Mouse (Mus musculus): ENCODE results near the gene Wdr45b. TPM values are rescaled to one million over a fixed set of nuclear protein-coding genes. Genes with fewer than 3 reads are reported as not detected.
A peak's percentile ranks its signal among the peaks of the same experiment; 100 is the strongest.

Wdr45b gene
- polyA plus RNA-seq (2016; fragmentation: Nextera tagmentation; extraction: Ambion mirVana), result 84.0 and 86.5 TPM in 2 replicates

DNA sequence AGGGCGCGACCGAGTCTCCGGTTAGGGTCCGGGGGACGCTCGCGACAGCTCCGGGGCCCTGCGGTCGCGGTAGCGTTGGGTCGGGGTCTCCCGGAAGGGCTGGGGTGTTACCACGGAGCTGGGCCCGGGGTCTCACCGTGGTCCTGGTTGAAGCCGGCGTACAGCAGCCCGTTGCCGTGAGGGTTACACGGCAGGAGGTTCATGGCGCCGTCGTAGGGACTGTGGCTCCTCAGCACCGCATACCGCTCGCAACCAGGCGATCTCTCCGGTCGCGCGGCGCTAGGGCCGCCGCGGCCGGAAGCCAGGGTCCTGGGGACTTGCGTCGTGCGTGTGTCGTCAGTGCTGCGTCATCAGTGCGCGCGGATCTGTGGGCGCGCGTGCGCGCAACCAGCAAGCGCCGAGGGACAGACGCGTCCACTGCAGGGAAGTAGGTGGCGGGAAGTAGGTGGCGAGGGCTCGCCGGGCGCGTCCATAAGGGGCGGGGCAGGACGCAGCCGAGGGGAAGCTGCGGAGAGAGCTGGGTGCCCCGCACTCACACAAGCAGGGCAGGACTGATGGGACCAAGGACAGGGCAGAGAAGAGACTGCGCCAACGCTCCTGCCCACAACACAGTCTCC lies at the start of gene Wdr45b:
Wdr45b (minus strand) TSS at position 355 of the 617 bp plus-strand sequence.
- H3K27me3 ChIP-seq, result no peaks in the 10 kb centered on the region
- peak; percentile 98 for ATAC-seq (ENCODE audit: low FRiP score)
- WGBS, result under 1% methylated on average over 69 of the region's 69 CpGs
- peaks cover 21% of the 10 kb centered on the region for H3K4me1 ChIP-seq
- H3K36me3 ChIP-seq (replicated peaks), result no peaks in the 10 kb centered on the region; the same call in 1 of the 2 replicates
- peak within 1 kb of the TSS; percentile 89 for H3K4me2 ChIP-seq
- no peaks in the 10 kb centered on the region for H3K9me3 ChIP-seq
- peak within 1 kb of the TSS; percentile 92 for H3K9ac ChIP-seq
- H3K4me3 ChIP-seq (replicated peaks), result peak within 1 kb of the TSS; percentile 97
- peak within 1 kb of the TSS; percentile 72 for H3K27ac ChIP-seq

DNA sequence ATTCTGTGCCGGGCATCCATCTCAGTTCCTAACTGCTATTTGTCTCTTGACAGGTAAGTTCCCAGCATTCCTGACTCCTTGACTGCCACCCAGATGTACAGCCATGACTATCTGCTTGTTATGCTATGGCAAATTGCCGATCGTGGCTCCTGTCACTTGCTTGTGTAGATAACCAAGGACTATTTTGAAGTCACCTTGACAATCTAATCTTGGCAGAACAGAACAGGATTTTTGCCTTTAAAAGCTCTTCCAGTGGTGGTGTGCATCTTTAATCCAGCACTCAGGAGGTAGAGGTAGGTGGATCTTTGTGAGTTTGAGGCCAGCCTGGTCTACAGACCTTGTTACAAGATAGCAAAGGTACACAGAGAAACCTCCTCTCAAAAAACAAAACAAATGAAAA lies 38.2 kb upstream of the Wdr45b start:
- no peak for ATAC-seq (ENCODE audit: low FRiP score)
- no peak overlapping the region for H3K9ac ChIP-seq
- no peak overlapping the region for H3K4me3 ChIP-seq (replicated peaks)
- H3K4me2 ChIP-seq, result no peak overlapping the region
- no peak overlapping the region for H3K27ac ChIP-seq
- 87% methylated on average over 3 of the region's 3 CpGs for WGBS
- H3K27me3 ChIP-seq, result peaks cover 5% of the 10 kb centered on the region; the same call in 1 of the 2 replicates
- no peaks in the 10 kb centered on the region for H3K9me3 ChIP-seq
- no peaks in the 10 kb centered on the region for H3K36me3 ChIP-seq (replicated peaks)
- H3K4me1 ChIP-seq, result peaks cover 10% of the 10 kb centered on the region; the same call in 1 of the 2 replicates

DNA sequence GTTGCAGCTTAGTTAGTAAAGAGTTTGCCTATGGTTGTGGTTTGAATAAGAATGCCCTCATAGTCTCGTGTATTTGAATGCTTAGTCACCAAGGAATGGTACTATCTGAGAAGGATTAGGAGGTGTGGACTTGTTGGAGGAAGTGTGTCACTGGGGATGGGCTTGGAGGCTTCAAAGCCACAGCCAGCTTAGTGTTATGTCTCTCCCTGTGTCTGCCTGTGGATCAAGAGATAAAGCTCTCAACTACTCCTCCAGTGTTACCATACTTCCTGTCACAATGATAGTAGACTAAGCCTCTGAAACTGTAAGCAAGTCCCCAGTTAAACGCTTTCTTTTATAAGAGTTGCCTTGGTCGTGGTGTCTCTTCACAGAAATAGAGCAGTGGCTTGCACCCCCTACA lies 36.5 kb upstream of the Wdr45b start:
- Histone ChIP-seq H3K27ac (no peak overlapping the region), H3K9me3 (no peaks in the 10 kb centered on the region), H3K4me3 (replicated peaks) (no peak overlapping the region), H3K4me2 (no peak overlapping the region), H3K9ac (no peak overlapping the region), H3K36me3 (replicated peaks) (no peaks in the 10 kb centered on the region), H3K27me3 (peaks cover 20% of the 10 kb centered on the region), H3K4me1 (peaks cover 15% of the 10 kb centered on the region; the same call in 1 of the 2 replicates)
- no peak for ATAC-seq (ENCODE audit: low FRiP score)
- 73% methylated on average over 3 of the region's 3 CpGs for WGBS

DNA sequence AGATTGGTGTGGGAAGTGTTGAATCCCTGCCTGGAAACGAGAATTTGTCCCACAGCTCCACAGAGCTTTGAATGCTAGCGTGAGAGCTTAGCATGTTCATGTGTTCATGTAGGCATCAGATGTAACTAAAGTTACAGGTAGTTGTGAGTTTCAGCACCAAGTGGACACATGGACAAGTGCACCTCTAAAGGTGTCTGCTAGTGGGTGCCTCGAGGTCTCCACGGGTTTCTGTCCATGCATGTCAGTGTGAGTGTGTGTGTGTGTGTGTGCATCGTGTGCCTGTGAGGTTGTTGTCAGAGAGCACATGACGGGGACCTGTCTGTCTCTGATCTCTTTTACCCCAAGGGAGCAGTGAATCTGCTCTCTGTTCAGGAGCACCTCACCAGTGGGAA lies 34.3 kb upstream of the Wdr45b start:
- H3K27me3 ChIP-seq, result peaks cover 21% of the 10 kb centered on the region
- no peaks in the 10 kb centered on the region for H3K9me3 ChIP-seq
- no peaks in the 10 kb centered on the region for H3K36me3 ChIP-seq (replicated peaks)
- no peak overlapping the region for H3K27ac ChIP-seq
- peak overlapping the region; percentile 64 for H3K4me3 ChIP-seq (replicated peaks)
- peak overlapping the region; percentile 94 for H3K4me2 ChIP-seq
- H3K9ac ChIP-seq, result no peak overlapping the region
- peaks cover 15% of the 10 kb centered on the region; the same call in 1 of the 2 replicates for H3K4me1 ChIP-seq
- ATAC-seq (ENCODE audit: low FRiP score), result peak; percentile 51
- 9% methylated on average over 6 of the region's 6 CpGs for WGBS

DNA sequence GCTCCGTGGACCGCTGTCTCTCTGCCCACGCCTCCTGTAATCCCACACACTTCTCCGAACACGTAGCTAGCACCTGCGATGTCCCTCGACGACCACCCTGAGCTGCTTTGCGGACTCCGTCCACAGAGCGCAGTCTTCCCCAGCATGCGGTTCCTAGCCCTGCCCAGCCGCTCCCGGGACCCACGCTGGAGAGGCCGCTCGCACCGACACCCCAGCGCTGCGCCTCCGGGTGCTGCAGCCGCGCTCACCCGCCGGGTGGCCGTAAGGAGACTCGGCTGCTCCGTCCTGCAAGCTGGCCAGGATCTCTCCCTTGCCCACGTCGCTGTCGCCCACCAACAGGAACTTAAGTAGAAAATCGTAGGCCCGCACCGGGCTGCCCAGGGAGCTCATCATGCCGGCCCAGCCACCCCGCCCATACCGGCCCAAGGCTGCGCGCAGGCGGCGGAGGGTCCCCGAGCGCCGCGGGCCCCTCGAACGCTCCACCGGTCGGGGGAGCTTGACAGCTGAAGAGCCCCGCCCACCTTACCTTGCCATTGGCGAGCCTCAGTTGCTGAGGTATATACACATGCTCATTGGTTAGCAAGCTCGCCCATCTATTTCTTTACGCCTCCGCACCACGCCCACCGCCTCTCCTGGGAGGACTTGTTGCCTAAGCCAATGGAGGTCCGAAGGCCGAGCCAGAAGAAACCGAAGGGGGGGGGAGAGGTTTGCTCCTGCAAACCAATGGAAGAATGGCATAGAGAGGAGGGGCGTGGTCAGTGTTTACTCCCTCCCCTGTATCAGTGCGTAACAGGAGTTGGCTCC lies 33.7 kb upstream of the Wdr45b start, which contains the start of gene Rab40b:
Rab40b (minus strand) TSS at position 502 of the 804 bp plus-strand sequence.
- H3K9me3 ChIP-seq, result no peaks in the 10 kb centered on the region
- peak within 1 kb of the TSS; percentile 19; the same call in 1 of the 2 replicates for H3K27ac ChIP-seq
- H3K36me3 ChIP-seq (replicated peaks), result no peaks in the 10 kb centered on the region
- peak within 1 kb of the TSS; percentile 64 for H3K4me3 ChIP-seq (replicated peaks)
- peak within 1 kb of the TSS; percentile 94 for H3K4me2 ChIP-seq
- ATAC-seq (ENCODE audit: low FRiP score), result peak; percentile 98
- peaks cover 21% of the 10 kb centered on the region for H3K27me3 ChIP-seq
- H3K9ac ChIP-seq, result peak within 1 kb of the TSS; percentile 64
- H3K4me1 ChIP-seq, result peaks cover 15% of the 10 kb centered on the region; the same call in 1 of the 2 replicates
- WGBS, result 2% methylated on average over 61 of the region's 61 CpGs

DNA sequence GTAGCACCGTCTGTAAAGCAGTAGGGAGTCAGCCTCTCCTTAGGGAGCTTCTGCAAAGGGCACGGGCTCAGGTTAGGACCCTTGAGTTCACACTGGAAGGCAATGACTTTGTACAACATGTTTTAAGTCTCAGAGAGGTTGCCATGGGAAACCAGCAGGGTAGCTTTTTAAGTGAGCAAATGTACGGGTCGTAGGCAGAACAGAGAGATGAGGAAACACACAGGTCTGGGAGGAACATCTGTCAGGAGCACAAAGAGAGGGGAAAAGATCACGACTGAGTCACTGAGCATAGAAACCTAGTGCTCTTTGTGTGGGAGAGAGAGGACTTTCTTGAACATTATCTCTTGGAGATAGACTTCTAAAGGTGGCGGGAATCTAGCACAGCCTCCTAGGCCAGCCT lies 26.0 kb upstream of the Wdr45b start:
- 43% methylated on average over 6 of the region's 6 CpGs for WGBS
- Histone ChIP-seq H3K4me2 (no peak overlapping the region), H3K9me3 (no peaks in the 10 kb centered on the region), H3K9ac (no peak overlapping the region), H3K36me3 (replicated peaks) (no peaks in the 10 kb centered on the region), H3K4me3 (replicated peaks) (no peak overlapping the region), H3K27ac (no peak overlapping the region), H3K27me3 (no peaks in the 10 kb centered on the region), H3K4me1 (no peaks in the 10 kb centered on the region)
- ATAC-seq (ENCODE audit: low FRiP score), result no peak

DNA sequence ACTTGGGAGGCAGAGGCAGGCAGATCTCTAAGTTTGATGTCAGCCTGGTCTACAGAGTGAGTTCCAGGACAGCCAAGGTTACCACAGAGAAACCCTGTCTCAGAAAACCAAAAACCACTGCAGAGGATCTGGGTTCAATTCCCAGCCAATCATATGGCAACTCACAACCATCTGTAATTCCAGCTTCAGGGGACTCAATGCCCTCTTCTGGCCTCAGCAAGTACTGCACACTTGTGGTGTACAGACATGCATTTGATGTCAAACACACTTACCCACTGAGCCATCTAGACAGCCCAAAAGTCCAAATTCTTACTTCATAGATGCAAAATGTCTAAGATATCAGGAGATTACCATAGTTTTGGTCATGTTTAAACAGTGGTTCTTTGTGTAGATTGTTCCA lies 24.4 kb upstream of the Wdr45b start:
- no peak overlapping the region for H3K9ac ChIP-seq
- no peaks in the 10 kb centered on the region for H3K36me3 ChIP-seq (replicated peaks)
- no peaks in the 10 kb centered on the region for H3K4me1 ChIP-seq
- H3K27ac ChIP-seq, result no peak overlapping the region
- H3K27me3 ChIP-seq, result no peaks in the 10 kb centered on the region
- no peak for ATAC-seq (ENCODE audit: low FRiP score)
- no peak overlapping the region for H3K4me2 ChIP-seq
- no peaks in the 10 kb centered on the region for H3K9me3 ChIP-seq
- no peak overlapping the region for H3K4me3 ChIP-seq (replicated peaks)

DNA sequence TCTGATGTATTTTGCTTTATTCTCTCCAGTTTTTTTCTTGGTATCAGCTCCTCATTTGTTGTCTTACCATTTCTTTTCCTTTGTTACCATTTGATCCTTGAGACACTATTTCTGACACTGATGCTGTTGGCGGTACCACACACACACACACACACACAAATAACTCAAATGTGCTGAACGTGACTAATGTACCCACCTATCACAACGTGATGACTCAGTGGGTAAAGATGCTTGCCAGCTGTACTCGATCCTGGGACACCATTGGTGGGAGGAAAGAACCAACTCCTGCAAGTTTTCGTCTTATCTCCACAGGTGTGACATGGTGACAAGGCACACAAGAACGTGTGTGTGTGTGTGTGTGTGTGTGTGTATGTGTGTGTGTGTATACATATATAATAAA lies 19.1 kb upstream of the Wdr45b start:
- Histone ChIP-seq H3K9me3 (no peaks in the 10 kb centered on the region), H3K27me3 (0 out of 2 replicates have a peak, but pooled peaks cover 7% of the 10 kb centered on the region), H3K27ac (no peak overlapping the region), H3K4me2 (no peak overlapping the region), H3K4me1 (no peaks in the 10 kb centered on the region), H3K36me3 (replicated peaks) (no peaks in the 10 kb centered on the region), H3K9ac (no peak overlapping the region), H3K4me3 (replicated peaks) (no peak overlapping the region)
- ATAC-seq (ENCODE audit: low FRiP score), result no peak
- 79% methylated on average over 6 of the region's 6 CpGs for WGBS

DNA sequence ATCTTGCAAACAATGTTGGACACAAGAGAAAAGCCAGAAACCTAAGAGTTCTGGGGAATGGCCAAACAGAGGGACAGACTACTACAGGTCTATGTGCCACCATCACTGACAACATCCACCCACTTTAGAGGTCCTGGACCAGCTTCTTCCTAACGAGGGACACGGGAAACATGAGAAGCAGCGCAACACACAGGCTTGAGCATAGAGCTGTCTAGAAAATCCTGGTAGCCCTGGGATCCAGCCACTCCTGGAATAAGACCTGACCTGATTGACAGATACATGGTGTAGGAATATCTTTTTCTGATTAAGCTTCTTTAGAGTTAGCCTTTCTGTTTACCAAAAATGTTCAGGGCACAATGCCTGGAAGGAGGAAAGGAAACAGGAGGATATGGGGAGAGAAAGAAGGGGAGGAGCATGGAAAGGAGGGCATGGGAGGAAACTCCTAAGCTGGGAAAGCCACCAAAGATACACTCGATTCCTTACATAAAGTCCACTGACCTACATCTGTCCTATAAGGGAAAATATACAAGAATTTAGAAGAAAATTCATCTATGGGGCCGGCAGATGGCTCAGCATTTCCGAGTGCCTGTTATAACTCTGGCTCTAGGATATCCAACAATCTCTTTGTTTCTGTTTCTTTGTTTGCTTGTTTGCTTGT lies 16.2 kb upstream of the Wdr45b start:
- Histone ChIP-seq H3K27ac (no peak overlapping the region), H3K9ac (no peak overlapping the region), H3K4me1 (no peaks in the 10 kb centered on the region), H3K9me3 (no peaks in the 10 kb centered on the region), H3K27me3 (0 out of 2 replicates have a peak, but pooled peaks cover 10% of the 10 kb centered on the region), H3K4me3 (replicated peaks) (no peak overlapping the region), H3K36me3 (replicated peaks) (no peaks in the 10 kb centered on the region), H3K4me2 (no peak overlapping the region)
- WGBS, result 82% methylated on average over 6 of the region's 6 CpGs
- ATAC-seq (ENCODE audit: low FRiP score), result no peak

DNA sequence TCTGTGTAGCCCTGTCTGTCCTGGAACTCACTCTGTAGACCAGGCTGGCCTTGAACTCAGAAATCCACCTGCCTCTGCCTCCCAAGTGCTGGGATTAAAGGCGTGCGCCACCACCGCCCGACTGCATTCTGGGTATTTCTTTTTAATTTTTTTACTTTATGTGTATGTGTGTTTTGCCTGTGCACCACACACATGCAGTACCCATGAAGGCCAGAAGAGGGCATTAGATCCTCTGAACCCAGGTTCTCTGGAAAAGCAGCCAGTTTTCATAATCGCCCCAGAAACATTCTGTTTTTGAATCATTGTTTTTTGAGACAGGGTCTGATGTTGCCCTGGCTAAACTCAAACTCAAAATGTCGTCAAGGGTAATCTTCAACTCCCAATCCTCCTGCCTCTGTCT lies 15.4 kb upstream of the Wdr45b start:
- Histone ChIP-seq H3K36me3 (replicated peaks) (no peaks in the 10 kb centered on the region), H3K4me1 (no peaks in the 10 kb centered on the region), H3K27ac (no peak overlapping the region), H3K27me3 (0 out of 2 replicates have a peak, but pooled peaks cover 10% of the 10 kb centered on the region), H3K9ac (no peak overlapping the region), H3K9me3 (no peaks in the 10 kb centered on the region), H3K4me2 (no peak overlapping the region), H3K4me3 (replicated peaks) (no peak overlapping the region)
- 51% methylated on average over 6 of the region's 6 CpGs for WGBS
- no peak for ATAC-seq (ENCODE audit: low FRiP score)

DNA sequence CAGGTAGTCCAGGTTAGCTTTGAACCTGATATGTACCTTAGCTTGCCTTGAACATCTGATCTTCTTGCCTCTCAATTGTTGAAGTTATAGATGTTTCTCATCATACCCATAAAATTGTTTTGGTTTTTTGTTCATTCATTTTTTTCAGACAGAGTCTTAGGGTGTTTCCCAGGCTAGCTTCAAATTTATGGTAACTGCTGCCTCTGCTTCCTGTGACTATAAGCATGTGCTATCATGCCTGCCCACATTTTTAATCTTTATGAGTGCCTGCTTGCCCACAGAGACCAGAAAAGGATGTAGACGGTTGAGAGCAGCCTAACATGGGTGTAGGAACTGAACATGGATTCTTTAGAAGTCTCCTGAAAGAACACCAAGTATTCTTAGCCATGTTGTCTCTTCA lies 14.5 kb upstream of the Wdr45b start:
- no peaks in the 10 kb centered on the region for H3K9me3 ChIP-seq
- H3K27me3 ChIP-seq, result 0 out of 2 replicates have a peak, but pooled peaks cover 10% of the 10 kb centered on the region
- no peaks in the 10 kb centered on the region for H3K4me1 ChIP-seq
- no peak for ATAC-seq (ENCODE audit: low FRiP score)
- H3K4me3 ChIP-seq (replicated peaks), result no peak overlapping the region
- WGBS, result 85% methylated on average over 1 of the region's 1 CpGs
- no peak overlapping the region for H3K4me2 ChIP-seq
- no peak overlapping the region for H3K27ac ChIP-seq
- H3K9ac ChIP-seq, result no peak overlapping the region
- no peaks in the 10 kb centered on the region for H3K36me3 ChIP-seq (replicated peaks)

DNA sequence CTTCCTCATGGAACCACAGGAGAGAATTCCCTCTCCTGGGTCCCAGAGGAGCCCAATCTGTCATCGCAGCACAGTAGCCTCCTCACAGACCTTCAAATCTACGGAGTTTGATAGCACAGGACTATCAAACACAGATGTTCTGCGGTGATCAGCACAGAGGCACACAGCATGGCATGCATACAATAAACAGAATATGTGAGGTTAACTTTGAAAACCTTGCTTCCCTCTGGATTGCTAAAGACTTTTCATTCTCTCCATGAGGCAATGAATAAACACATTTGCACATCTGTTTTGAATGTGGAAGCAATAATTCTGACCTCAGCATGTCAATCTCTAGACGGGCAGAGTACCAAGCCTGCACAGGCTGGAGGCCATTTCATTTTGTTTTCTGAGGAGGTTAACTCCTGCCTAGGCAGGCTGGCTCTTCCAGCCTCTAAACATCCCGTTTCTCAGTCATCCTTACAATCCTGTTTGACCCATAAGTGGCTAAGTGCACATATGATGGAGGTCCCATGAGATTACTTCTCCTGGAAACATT lies 13.0 kb upstream of the Wdr45b start:
- 0 out of 2 replicates have a peak, but pooled peaks cover 3% of the 10 kb centered on the region for H3K27me3 ChIP-seq
- no peak for ATAC-seq (ENCODE audit: low FRiP score)

More for the DNA sequence above, 13.0 kb upstream of the Wdr45b start:
- 72% methylated on average over 5 of the region's 5 CpGs for WGBS
- no peak overlapping the region for H3K9ac ChIP-seq
- H3K4me2 ChIP-seq, result no peak overlapping the region
- no peak overlapping the region for H3K27ac ChIP-seq
- no peaks in the 10 kb centered on the region for H3K4me1 ChIP-seq
- no peak overlapping the region for H3K4me3 ChIP-seq (replicated peaks)
- no peaks in the 10 kb centered on the region for H3K36me3 ChIP-seq (replicated peaks)
- no peaks in the 10 kb centered on the region for H3K9me3 ChIP-seq

Measured in forebrain, embryonic 12.5 days (tissue).